Mouse (Mus musculus): ENCODE measurements around the gene Efcab7. TPM values are rescaled to one million over a fixed set of nuclear protein-coding genes. Genes with fewer than 3 reads are reported as not detected.

The Efcab7 gene
- polyA plus RNA-seq, 1 experiment from 2014 or later: 35.1 TPM

DNA sequence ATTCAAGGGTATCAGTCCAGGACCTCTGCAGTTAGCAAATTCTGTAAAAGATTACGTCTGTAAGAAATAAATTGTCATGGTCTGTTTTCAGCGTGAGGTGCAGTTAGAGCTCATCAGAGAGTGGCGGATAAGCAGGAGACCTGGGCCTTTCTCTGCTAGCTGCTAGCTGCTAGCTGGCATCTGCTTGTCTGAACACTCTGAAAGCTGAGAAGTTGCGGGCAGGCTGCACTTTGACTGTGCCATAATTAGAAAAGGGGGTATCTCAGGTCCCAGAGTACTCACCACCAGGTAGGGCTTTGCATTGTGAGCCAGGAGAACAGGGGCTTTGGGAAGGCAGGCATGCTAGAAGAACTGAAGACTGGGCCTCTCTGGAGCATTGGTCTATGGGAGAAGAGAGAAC, 102.8 kb downstream of the Efcab7 start:
- ATAC-seq (replicated peaks; ENCODE audit: insufficient number of reproducible peaks, low FRiP score, low TSS enrichment, low read depth) (no peak), DNase-seq (ENCODE audit: low spot score) (no peak)
- no peaks in the 10 kb centered on the region for H3K9me3 ChIP-seq (replicated peaks; ENCODE audit: control insufficient read depth, low read length)
- no peak overlapping the region for H3K9ac ChIP-seq (replicated peaks; ENCODE audit: low read length)
- H3K4me1 ChIP-seq (ENCODE audit: control insufficient read depth, insufficient read depth, low read length): no peaks in the 10 kb centered on the region
- no peaks in the 10 kb centered on the region for H3K27me3 ChIP-seq (ENCODE audit: control insufficient read depth, insufficient read depth, low read length)
- H3K4me3 ChIP-seq (ENCODE audit: low read depth, low read length): no peak overlapping the region
- WGBS: 78% methylated on average over 4 of the region's 4 CpGs
- H3K4me2 ChIP-seq (ENCODE audit: low read depth, low read length): no peak overlapping the region
- no peak overlapping the region for H3K27ac ChIP-seq (replicated peaks; ENCODE audit: low read depth, low read length)
- no peaks in the 10 kb centered on the region for H3K36me3 ChIP-seq (replicated peaks; ENCODE audit: control insufficient read depth, insufficient read depth, low read depth, low read length)

DNA sequence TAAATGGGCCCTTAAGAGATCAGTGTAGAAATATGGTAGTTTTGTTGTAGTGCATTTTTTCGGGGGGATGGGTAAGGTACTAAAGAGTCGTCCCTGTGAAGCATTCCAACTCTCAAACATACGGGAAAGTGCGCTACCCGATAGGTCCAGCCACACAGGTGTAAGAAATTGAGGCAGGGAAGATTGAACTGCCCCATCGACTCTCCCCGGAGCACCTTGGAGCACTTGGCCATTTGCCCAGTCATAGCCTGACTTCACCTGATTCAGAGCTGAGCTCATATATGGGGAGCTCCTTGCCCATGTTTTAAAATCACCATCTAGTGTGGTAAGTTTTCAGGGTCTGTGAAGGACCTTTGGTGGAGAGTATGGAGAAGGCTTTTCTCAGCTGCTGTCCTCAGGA, 105.9 kb downstream of the Efcab7 start:
- ATAC-seq (replicated peaks; ENCODE audit: insufficient number of reproducible peaks, low FRiP score, low TSS enrichment, low read depth) (no peak), DNase-seq (ENCODE audit: low spot score) (no peak)
- Histone ChIP-seq H3K36me3 (replicated peaks; ENCODE audit: control insufficient read depth, insufficient read depth, low read depth, low read length) (no peaks in the 10 kb centered on the region), H3K4me2 (ENCODE audit: low read depth, low read length) (no peak overlapping the region), H3K27ac (replicated peaks; ENCODE audit: low read depth, low read length) (no peak overlapping the region), H3K9me3 (replicated peaks; ENCODE audit: control insufficient read depth, low read length) (no peaks in the 10 kb centered on the region), H3K9ac (replicated peaks; ENCODE audit: low read length) (no peak overlapping the region), H3K4me3 (ENCODE audit: low read depth, low read length) (no peak overlapping the region), H3K27me3 (ENCODE audit: control insufficient read depth, insufficient read depth, low read length) (no peaks in the 10 kb centered on the region), H3K4me1 (ENCODE audit: control insufficient read depth, insufficient read depth, low read length) (no peaks in the 10 kb centered on the region)
- WGBS: 92% methylated on average over 7 of the region's 7 CpGs

DNA sequence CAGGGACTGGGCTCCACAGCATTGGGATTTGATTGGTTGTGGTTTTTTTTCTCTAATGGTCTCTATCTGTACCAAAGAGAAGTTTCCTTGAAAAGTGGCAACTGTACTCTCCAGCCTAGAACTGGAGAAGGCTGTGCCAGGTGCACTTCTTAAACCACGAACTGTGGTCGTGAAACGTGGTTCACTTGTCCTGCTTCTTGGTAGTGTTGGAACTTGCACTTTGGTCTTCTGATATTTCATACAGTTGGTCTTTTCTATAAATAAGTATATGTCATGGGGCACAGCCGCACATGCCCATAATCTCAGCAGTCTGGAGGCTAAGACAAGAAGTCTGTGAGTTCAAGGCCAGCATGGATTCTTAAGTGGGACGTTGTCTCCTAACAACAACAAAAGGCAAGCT, 107.3 kb downstream of the Efcab7 start:
- H3K27ac ChIP-seq (replicated peaks; ENCODE audit: low read depth, low read length): no peak overlapping the region
- WGBS: 94% methylated on average over 5 of the region's 5 CpGs

DNA sequence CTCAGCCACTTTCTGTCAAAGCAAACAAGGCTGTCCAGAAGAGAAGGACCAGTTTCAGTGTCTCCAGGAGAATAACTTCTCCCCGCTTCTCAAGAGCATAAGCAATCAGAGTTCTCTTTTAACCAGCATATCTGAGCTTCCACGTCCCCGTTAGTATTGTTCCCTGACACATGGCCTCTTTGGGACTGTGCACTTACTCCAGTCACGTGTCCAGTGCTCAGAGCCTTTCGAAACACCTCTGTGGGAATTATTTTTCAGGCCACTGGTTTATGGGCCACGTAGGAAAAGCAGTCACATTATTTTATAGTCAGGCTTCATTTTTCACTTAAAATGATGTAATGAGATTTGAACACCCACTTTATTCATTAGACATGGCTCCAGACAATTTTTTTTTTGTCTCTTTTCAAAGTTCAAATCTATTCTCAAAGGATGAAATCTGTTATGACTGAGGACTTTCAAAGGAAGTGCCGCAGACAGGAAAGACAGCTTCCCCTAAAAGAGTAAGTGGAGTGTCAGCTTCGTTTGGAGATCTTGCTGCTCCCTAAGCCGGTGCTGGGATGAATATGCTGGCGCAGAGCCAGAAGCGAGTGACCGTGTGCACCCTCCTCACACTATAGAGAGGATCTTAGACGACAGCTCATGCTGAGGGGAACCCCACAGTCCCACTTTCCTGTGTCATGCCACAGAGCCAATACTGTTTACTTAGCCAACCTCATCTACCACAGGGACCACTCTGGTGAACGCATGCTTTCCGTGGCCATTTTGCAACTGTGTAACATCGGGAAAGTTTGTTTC, 110.9 kb downstream of the Efcab7 start:
- whole genome bisulfite sequencing: 75% methylated on average over 16 of the region's 16 CpGs
- no peak overlapping the region for H3K9ac ChIP-seq (replicated peaks; ENCODE audit: low read length)
- no peak overlapping the region for H3K4me2 ChIP-seq (ENCODE audit: low read depth, low read length)
- ATAC-seq (replicated peaks; ENCODE audit: insufficient number of reproducible peaks, low FRiP score, low TSS enrichment, low read depth) (no peak), DNase-seq (ENCODE audit: low spot score) (no peak)
- no peaks in the 10 kb centered on the region for H3K27me3 ChIP-seq (ENCODE audit: control insufficient read depth, insufficient read depth, low read length)
- no peaks in the 10 kb centered on the region for H3K9me3 ChIP-seq (replicated peaks; ENCODE audit: control insufficient read depth, low read length)
- no peaks in the 10 kb centered on the region for H3K36me3 ChIP-seq (replicated peaks; ENCODE audit: control insufficient read depth, insufficient read depth, low read depth, low read length)
- H3K4me1 ChIP-seq (ENCODE audit: control insufficient read depth, insufficient read depth, low read length): no peaks in the 10 kb centered on the region
- H3K4me3 ChIP-seq (ENCODE audit: low read depth, low read length): no peak overlapping the region
- no peak overlapping the region for H3K27ac ChIP-seq (replicated peaks; ENCODE audit: low read depth, low read length)

More for the DNA sequence above, 107.3 kb downstream of the Efcab7 start:
- ATAC-seq (replicated peaks; ENCODE audit: insufficient number of reproducible peaks, low FRiP score, low TSS enrichment, low read depth) (no peak), DNase-seq (ENCODE audit: low spot score) (no peak)
- H3K9me3 ChIP-seq (replicated peaks; ENCODE audit: control insufficient read depth, low read length): no peaks in the 10 kb centered on the region
- H3K4me3 ChIP-seq (ENCODE audit: low read depth, low read length): no peak overlapping the region
- H3K9ac ChIP-seq (replicated peaks; ENCODE audit: low read length): no peak overlapping the region
- H3K4me1 ChIP-seq (ENCODE audit: control insufficient read depth, insufficient read depth, low read length): no peaks in the 10 kb centered on the region
- no peaks in the 10 kb centered on the region for H3K27me3 ChIP-seq (ENCODE audit: control insufficient read depth, insufficient read depth, low read length)
- no peaks in the 10 kb centered on the region for H3K36me3 ChIP-seq (replicated peaks; ENCODE audit: control insufficient read depth, insufficient read depth, low read depth, low read length)
- H3K4me2 ChIP-seq (ENCODE audit: low read depth, low read length): no peak overlapping the region

DNA sequence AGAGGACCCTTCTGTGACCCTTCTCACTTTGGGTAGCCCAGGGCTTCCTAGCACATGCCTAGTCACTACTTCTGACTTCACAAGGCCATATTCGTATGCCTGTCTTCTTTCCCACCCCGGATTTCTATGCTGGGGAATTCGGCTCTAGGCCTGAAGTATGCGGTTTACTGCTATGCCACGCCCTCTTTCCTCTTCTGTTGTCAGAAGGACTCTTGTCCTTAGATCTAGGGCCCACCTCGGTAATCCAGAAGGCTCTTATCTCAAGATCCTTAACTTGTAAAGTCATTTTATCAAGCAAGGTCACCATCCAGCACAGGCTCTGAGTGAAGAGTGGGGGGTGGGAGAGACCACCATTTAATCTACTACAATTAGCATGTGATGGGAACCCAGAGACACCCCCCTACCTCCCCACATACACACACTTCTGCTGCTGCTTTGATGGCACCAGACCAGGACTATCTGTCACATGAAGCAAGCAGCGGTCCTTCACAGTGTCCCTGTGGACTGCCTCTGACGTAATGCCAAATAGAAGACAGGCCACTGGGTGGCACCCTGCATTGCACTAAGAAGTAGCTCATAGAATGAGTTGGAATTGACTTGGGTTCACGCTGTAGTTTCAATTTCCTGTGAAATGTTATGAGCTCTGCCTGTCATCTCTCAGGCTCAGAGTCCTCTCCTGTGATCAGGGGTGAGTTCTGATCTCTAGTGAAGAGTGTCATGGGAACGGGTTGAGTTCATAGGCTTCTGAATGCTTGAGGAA, 112.8 kb downstream of the Efcab7 start:
- Histone ChIP-seq H3K27ac (replicated peaks; ENCODE audit: low read depth, low read length) (no peak overlapping the region), H3K4me1 (ENCODE audit: control insufficient read depth, insufficient read depth, low read length) (no peaks in the 10 kb centered on the region), H3K27me3 (ENCODE audit: control insufficient read depth, insufficient read depth, low read length) (no peaks in the 10 kb centered on the region), H3K36me3 (replicated peaks; ENCODE audit: control insufficient read depth, insufficient read depth, low read depth, low read length) (no peaks in the 10 kb centered on the region), H3K9me3 (replicated peaks; ENCODE audit: control insufficient read depth, low read length) (no peaks in the 10 kb centered on the region), H3K4me2 (ENCODE audit: low read depth, low read length) (no peak overlapping the region), H3K4me3 (ENCODE audit: low read depth, low read length) (no peak overlapping the region), H3K9ac (replicated peaks; ENCODE audit: low read length) (no peak overlapping the region)
- ATAC-seq (replicated peaks; ENCODE audit: insufficient number of reproducible peaks, low FRiP score, low TSS enrichment, low read depth) (no peak), DNase-seq (ENCODE audit: low spot score) (no peak)
- 77% methylated on average over 10 of the region's 10 CpGs for WGBS

DNA sequence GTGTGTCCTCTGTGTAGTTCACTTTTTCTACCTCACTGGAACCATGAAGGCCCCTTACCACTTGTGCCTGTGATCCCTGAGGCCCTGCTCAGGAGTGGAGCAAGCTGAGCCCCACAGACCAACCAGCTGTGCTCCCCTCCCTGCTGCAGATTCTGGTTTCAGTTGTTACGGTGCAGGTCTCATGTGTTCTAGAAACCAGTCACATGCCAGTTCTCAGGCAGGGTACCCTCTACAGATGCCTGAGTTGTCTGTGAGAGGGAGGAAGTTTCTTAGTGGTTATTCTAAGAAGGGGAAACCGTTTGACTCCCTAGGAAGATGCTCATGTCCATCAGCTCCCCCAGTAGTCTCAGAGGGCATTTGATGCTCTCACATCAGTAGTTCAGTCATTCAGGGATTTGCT, 115.6 kb downstream of the Efcab7 start:
- no peaks in the 10 kb centered on the region for H3K9me3 ChIP-seq (replicated peaks; ENCODE audit: control insufficient read depth, low read length)

DNA sequence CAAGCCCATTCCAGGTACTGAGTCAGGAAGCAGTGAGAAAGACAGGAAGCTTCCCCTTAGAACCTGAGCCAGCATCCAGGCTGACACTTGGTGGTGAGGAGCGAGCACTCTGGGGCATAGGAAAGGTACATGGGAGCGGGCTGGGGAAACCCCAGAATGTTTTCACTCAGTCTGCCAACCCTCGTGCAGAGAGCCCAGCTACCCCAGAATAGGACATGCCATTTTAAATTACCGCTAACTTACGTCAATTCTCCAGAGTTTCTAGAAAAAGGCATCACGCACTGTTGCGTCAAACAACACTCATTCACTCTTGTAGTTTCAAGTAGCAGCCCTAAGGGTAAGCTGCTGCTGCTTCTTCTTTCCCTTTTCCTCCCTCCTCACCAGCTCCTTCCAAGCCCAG, 116.0 kb downstream of the Efcab7 start:
- no peaks in the 10 kb centered on the region for H3K36me3 ChIP-seq (replicated peaks; ENCODE audit: control insufficient read depth, insufficient read depth, low read depth, low read length)
- DNase-seq (ENCODE audit: low spot score) (no peak), ATAC-seq (replicated peaks; ENCODE audit: insufficient number of reproducible peaks, low FRiP score, low TSS enrichment, low read depth) (no peak)
- no peak overlapping the region for H3K9ac ChIP-seq (replicated peaks; ENCODE audit: low read length)
- no peak overlapping the region for H3K4me3 ChIP-seq (ENCODE audit: low read depth, low read length)
- H3K27me3 ChIP-seq (ENCODE audit: control insufficient read depth, insufficient read depth, low read length): no peaks in the 10 kb centered on the region
- WGBS: 91% methylated on average over 7 of the region's 7 CpGs
- H3K9me3 ChIP-seq (replicated peaks; ENCODE audit: control insufficient read depth, low read length): no peaks in the 10 kb centered on the region
- no peaks in the 10 kb centered on the region for H3K4me1 ChIP-seq (ENCODE audit: control insufficient read depth, insufficient read depth, low read length)
- no peak overlapping the region for H3K27ac ChIP-seq (replicated peaks; ENCODE audit: low read depth, low read length)
- no peak overlapping the region for H3K4me2 ChIP-seq (ENCODE audit: low read depth, low read length)

More for the DNA sequence above, 115.6 kb downstream of the Efcab7 start:
- no peaks in the 10 kb centered on the region for H3K27me3 ChIP-seq (ENCODE audit: control insufficient read depth, insufficient read depth, low read length)
- no peak overlapping the region for H3K9ac ChIP-seq (replicated peaks; ENCODE audit: low read length)
- no peaks in the 10 kb centered on the region for H3K36me3 ChIP-seq (replicated peaks; ENCODE audit: control insufficient read depth, insufficient read depth, low read depth, low read length)
- no peak overlapping the region for H3K27ac ChIP-seq (replicated peaks; ENCODE audit: low read depth, low read length)
- DNase-seq (ENCODE audit: low spot score) (no peak), ATAC-seq (replicated peaks; ENCODE audit: insufficient number of reproducible peaks, low FRiP score, low TSS enrichment, low read depth) (no peak)
- H3K4me3 ChIP-seq (ENCODE audit: low read depth, low read length): no peak overlapping the region
- WGBS: 64% methylated on average over 2 of the region's 2 CpGs
- no peaks in the 10 kb centered on the region for H3K4me1 ChIP-seq (ENCODE audit: control insufficient read depth, insufficient read depth, low read length)
- no peak overlapping the region for H3K4me2 ChIP-seq (ENCODE audit: low read depth, low read length)

DNA sequence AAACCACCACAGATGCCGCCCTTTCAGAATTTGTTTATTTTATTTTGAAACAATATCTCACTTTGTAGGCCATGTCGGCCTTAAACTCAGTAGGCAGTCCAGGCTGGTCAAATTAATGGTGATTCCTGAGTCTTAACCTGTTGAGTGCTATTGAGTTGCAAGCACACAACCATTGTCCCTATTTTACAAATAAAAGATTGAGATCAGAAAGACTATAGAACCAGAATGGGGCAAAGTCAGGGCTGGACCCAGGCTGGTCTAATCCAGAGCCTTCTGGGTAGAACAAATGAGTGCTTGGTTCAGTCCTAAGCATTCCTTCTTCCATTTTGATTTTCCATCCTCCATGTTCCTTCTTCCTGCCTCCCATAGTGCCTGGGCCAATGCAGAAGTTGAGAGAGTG, 117.5 kb downstream of the Efcab7 start:
- DNase-seq (ENCODE audit: low spot score): no peak
- Histone ChIP-seq H3K4me3 (ENCODE audit: low read depth, low read length) (no peak overlapping the region), H3K27ac (replicated peaks; ENCODE audit: low read depth, low read length) (no peak overlapping the region), H3K9ac (replicated peaks; ENCODE audit: low read length) (no peak overlapping the region), H3K4me2 (ENCODE audit: low read depth, low read length) (no peak overlapping the region), H3K9me3 (replicated peaks; ENCODE audit: control insufficient read depth, low read length) (no peaks in the 10 kb centered on the region), H3K27me3 (ENCODE audit: control insufficient read depth, insufficient read depth, low read length) (no peaks in the 10 kb centered on the region), H3K4me1 (ENCODE audit: control insufficient read depth, insufficient read depth, low read length) (no peaks in the 10 kb centered on the region), H3K36me3 (replicated peaks; ENCODE audit: control insufficient read depth, insufficient read depth, low read depth, low read length) (no peaks in the 10 kb centered on the region)
- no peak for ATAC-seq (replicated peaks; ENCODE audit: insufficient number of reproducible peaks, low FRiP score, low TSS enrichment, low read depth)
- WGBS: 75% methylated on average over 2 of the region's 2 CpGs
